Mouse (Mus musculus) lung, adult 2 months (tissue): ENCODE results near the gene Hmmr. TPM values are rescaled to one million over a fixed set of nuclear protein-coding genes. Genes with fewer than 3 reads are reported as not detected.

ENCODE experiments used
- DNase-seq: peaks from one replicate; pipeline ENCODE4 v3.0.0; 2022
- H3K4me1 ChIP-seq: fragments of 200-500 bp; 2 replicates; pipeline ENCODE4 v1.6.1; 2011; ENCODE audit warnings: low read length; ENCODE audit not compliant: control insufficient read depth, insufficient read depth
- H3K4me3 ChIP-seq: fragments of 200-500 bp; replicated peaks from 2 replicates; pipeline ENCODE3; 2011; ENCODE audit warnings: low read depth, mild to moderate bottlenecking, control low read depth, low read length; ENCODE audit errors: extremely low read depth
- CTCF ChIP-seq: fragments of 200-500 bp; IDR thresholded peaks from 2 replicates; pipeline ENCODE4 v1.5.1; 2011; ENCODE audit warnings: mild to moderate bottlenecking, low read length, control low read depth; ENCODE audit not compliant: insufficient read depth
- POLR2A ChIP-seq: fragments of 200-500 bp; IDR thresholded peaks from 2 replicates; pipeline ENCODE4 v1.6.1; 2011; ENCODE audit warnings: low read depth, mild to moderate bottlenecking, control low read depth, low read length, borderline replicate concordance; ENCODE audit errors: extremely low read depth
- WGBS: fragments of 180-500 bp; shearing (Covaris S2); methylation state at CpG from one replicate; pipeline ENCODE4 v1.1.7; 2018; 5-methylcytosine and 5-hydroxymethylcytosine counted together
- polyA plus RNA-seq: library from polyadenylated mRNA; depleted of rRNA; stranded (reverse); fragments of >200 nt; gene quantifications from 2 replicates; pipeline ENCODE4 v1.2.3, GENCODE M21; 2012; rRNA removed

Hmmr gene
- 0.33 and 0.71 TPM in 2 replicates for polyA plus RNA-seq

GRCm38 (mm10) chr11:40733339-40734174, at the start of gene Hmmr, which contains the start of gene Nudcd2:
TSS of gene Hmmr (minus strand) at chr11:40733422.
TSS of gene Nudcd2 (plus strand) at chr11:40733667.
- WGBS = under 1% methylated on average over 52 of the region's 52 CpGs
- H3K4me3 ChIP-seq = peak within 1 kb of the TSS; percentile 94
- peak; percentile 86 for DNase-seq
- peaks cover 7% of the 10 kb centered on the region for H3K4me1 ChIP-seq
- TF ChIP-seq CTCF (no peak), POLR2A (peak; percentile 43; the same call in 1 of the 2 replicates)

GRCm38 (mm10) chr11:40781857-40782256, 48.6 kb upstream of the Hmmr start:
- TF ChIP-seq POLR2A (no peak), CTCF (no peak)
- WGBS = 60% methylated on average over 2 of the region's 2 CpGs
- Histone ChIP-seq H3K4me1 (no peaks in the 10 kb centered on the region), H3K4me3 (no peak overlapping the region)
- DNase-seq = no peak

GRCm38 (mm10) chr11:40775315-40776269, 42.4 kb upstream of the Hmmr start:
- H3K4me1 ChIP-seq = no peaks in the 10 kb centered on the region
- TF ChIP-seq CTCF (no peak), POLR2A (no peak)
- no peak overlapping the region for H3K4me3 ChIP-seq
- WGBS = 41% methylated on average over 12 of the region's 12 CpGs
- DNase-seq = no peak

GRCm38 (mm10) chr11:40764690-40765089, 31.5 kb upstream of the Hmmr start:
- Histone ChIP-seq H3K4me3 (no peak overlapping the region), H3K4me1 (no peaks in the 10 kb centered on the region)
- 67% methylated on average over 4 of the region's 4 CpGs for WGBS
- no peak for DNase-seq
- TF ChIP-seq POLR2A (no peak), CTCF (no peak)

GRCm38 (mm10) chr11:40763395-40763794, 30.2 kb upstream of the Hmmr start:
- WGBS = 13% methylated on average over 2 of the region's 2 CpGs
- TF ChIP-seq POLR2A (no peak), CTCF (peak; percentile 29; the same call in 1 of the 2 replicates)
- no peak overlapping the region for H3K4me3 ChIP-seq
- no peak for DNase-seq
- H3K4me1 ChIP-seq = no peaks in the 10 kb centered on the region

- Histone ChIP-seq H3K4me1 (no peaks in the 10 kb centered on the region), H3K4me3 (no peak overlapping the region)
- TF ChIP-seq CTCF (no peak), POLR2A (no peak)
- no peak for DNase-seq
- 71% methylated on average over 8 of the region's 8 CpGs for WGBS
These were observed 26.7 kb upstream of the Hmmr start for GRCm38 (mm10) chr11:40759896-40760295.

- TF ChIP-seq POLR2A (no peak), CTCF (no peak)
- WGBS = 91% methylated on average over 8 of the region's 8 CpGs
- Histone ChIP-seq H3K4me3 (no peak overlapping the region), H3K4me1 (no peaks in the 10 kb centered on the region; the same call in 1 of the 2 replicates)
- no peak for DNase-seq
These were observed 22.7 kb upstream of the Hmmr start for GRCm38 (mm10) chr11:40755968-40756367.

- TF ChIP-seq POLR2A = peak; percentile 85
- no peak for TF ChIP-seq CTCF
- Histone ChIP-seq H3K4me3 (peak within 1 kb of the TSS; percentile 81), H3K4me1 (no peaks in the 10 kb centered on the region; the same call in 1 of the 2 replicates)
- under 1% methylated on average over 25 of the region's 25 CpGs for WGBS
- DNase-seq = peak; percentile 89
These were observed 21.9 kb upstream of the Hmmr start, which contains the start of gene Ccng1 for GRCm38 (mm10) chr11:40755109-40755627. TSS of gene Ccng1 (minus strand) at chr11:40755311.

- peak overlapping the region; percentile 81 for H3K4me3 ChIP-seq
- TF ChIP-seq CTCF (no peak), POLR2A (no peak)
- WGBS = 1% methylated on average over 19 of the region's 19 CpGs
- H3K4me1 ChIP-seq = no peaks in the 10 kb centered on the region; the same call in 1 of the 2 replicates
- DNase-seq = no peak
These were observed 21.5 kb upstream of the Hmmr start for GRCm38 (mm10) chr11:40754664-40755107.
